Mouse (Mus musculus) left cerebral cortex, postnatal 36 days (tissue): ENCODE measurements around the gene Cyfip2. TPM values are rescaled to one million over a fixed set of nuclear protein-coding genes. Genes with fewer than 3 reads are reported as not detected.
A peak's percentile ranks its signal among the peaks of the same experiment; 100 is the strongest.

Experiments
- DNase-seq, 2 experiments: peaks; one replicate each; pipeline ENCODE4 v3.0.0; 2021 to 2022; ENCODE audit warnings: low spot score in 2 of 2, mixed read lengths in 1 of 2
- intact Hi-C: fragments of 180-260 bp; cut with DNase I; formaldehyde crosslinking; loops from one replicate; pipeline ENCODE4 v1.15.1; 2025
- total RNA-seq, 2 experiments: library from RNA; stranded (reverse); gene quantifications; 2 replicates each; pipeline ENCODE4 v1.2.3; 2021

The Cyfip2 gene
- total RNA-seq, 2 experiments from 2014 or later, result 562 to 605 TPM

DNA sequence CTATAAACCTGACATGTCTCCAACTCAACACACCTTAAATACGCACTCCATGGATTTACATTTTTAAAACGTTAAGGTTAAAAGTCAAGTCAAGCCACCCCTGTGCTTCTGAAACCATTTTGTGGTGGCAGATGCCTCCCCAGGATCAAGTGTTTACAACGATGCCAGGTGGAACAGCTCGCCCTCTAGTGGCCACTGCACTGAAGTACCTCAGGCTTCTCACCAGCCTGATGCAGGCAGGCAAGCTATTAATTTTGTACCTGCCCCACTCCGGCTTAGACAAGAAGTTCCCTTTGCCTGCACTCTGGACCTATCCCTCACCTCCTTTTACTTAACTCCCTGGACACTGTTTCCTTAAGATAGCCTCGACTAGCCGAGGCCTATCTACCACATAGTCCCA, 60.7 kb downstream of the Cyfip2 start:
- intact Hi-C loops, result no loop called here
- DNase-seq, result peak; percentile 55 to 74

DNA sequence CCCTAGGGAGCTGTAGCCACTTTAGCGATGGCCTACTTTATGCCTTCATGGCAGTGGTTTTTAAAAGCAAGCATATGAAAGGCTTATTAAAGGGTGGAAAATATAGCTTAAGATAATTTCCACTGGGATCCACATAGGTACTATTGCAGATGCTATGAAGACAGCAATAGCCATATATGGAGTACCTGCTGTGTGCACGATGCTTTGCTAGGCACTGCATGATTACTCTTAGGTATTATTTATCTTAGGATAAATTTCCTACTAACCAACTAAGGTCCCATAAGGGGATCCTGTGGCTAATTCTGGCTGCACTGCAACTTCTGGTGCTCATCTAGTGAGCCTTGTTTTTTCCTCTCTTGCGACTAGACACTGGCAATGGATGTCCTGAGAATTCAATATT, 64.3 kb downstream of the Cyfip2 start:
- DNase-seq, result no peak
- intact Hi-C loops, result no loop called here

DNA sequence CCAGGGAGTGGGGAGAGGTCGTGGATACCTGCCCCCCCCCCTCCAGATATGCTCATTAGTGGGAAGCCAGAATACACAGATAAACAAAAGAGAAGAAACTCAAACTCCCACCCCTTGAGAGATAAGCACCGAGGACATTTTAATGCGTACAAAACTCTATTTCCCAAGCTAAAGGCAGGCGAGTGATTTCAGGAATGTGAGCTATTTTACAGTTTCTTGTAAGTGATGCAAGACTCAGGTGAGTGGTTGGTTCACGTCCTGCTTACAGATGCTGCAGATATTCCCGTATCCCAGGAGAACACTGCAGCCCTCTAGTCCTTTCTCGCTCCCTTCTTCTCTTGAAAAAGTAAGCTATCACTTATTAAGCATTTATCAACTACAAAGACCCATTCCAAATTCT, 66.3 kb downstream of the Cyfip2 start:
- DNase-seq, result no peak
- intact Hi-C loops, result no loop called here

- DNase-seq, result peak; percentile 53 to 61
- intact Hi-C loops, result no loop called here
These were observed 66.7 kb downstream of the Cyfip2 start for GRCm38 (mm10) chr11:46245926-46246325.

DNA sequence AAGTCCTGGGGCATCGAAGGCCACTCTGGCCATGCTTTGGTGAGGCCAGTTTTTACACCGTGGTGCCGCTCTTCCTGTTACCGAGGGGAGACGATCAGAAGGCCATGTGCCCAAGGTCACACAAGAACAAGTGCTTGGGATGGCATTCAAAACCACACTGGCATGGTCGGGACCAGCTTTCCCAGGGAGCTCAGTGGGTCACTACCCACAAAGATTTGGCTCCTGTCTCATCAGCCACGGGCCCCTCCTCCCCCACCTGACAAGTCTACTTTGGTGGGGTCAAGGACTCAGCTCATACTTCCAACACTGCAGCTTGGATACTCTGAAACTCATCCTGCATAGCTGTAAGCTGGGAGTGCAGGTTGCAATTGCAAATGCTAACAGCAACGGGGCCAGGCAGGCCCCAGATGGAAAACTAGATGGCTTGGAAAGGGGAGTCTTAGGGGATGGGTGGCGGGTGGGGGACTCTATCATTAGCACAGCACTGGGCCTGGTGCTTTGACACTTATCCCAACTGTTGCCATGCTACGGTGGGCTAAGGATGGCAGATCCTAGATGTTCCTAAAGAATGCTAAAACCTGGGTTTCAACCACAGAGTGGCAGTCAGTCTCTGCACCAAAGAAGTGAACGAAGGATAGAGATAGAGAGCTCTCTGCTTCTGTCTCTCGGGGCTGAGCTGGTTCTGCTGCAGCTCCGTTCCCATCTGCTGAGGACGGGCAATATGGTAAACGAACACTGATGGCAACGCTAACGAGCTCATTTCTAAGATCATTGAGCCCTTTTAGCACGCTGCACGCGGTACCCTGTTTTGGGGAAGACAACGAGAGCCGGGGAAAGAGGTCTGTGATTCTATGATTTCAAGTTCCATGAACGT, 67.7 kb downstream of the Cyfip2 start:
- DNase-seq, result no peak
- intact Hi-C loops, result no loop called here

- DNase-seq, result no peak
- intact Hi-C loops, result no loop called here
These were observed 70.7 kb downstream of the Cyfip2 start for GRCm38 (mm10) chr11:46241985-46242384.

DNA sequence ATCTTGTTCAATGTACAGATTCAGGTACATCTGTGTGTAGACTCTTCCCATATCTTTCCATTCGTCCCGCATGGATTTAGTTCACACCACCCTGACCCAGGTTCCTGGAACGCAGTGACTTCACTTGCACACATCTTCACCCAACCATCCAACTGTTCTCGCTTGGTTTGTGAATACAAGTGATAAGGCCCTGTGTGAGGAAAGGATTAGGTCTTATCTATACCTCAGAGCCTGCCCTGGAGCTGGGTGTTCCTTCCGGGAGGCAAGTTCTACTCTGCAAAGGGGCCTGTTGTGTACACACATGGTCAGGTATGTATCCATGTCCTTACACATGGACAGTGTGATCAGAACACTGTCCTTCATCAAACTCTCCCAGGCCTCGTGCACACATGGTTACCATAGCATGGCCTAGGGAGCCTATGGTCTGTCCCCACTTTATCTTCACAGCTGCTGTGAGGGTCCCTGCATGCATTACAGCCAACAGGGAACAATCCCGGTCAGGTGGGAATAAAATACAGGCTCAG, 71.4 kb downstream of the Cyfip2 start:
- no peak for DNase-seq

GRCm38 (mm10) chr11:46236976-46237375, 75.7 kb downstream of the Cyfip2 start:
- DNase-seq, result peak; percentile 68 to 69
- intact Hi-C loops, result no loop called here

More for the DNA sequence above, 71.4 kb downstream of the Cyfip2 start:
- intact Hi-C loops, result no loop called here

DNA sequence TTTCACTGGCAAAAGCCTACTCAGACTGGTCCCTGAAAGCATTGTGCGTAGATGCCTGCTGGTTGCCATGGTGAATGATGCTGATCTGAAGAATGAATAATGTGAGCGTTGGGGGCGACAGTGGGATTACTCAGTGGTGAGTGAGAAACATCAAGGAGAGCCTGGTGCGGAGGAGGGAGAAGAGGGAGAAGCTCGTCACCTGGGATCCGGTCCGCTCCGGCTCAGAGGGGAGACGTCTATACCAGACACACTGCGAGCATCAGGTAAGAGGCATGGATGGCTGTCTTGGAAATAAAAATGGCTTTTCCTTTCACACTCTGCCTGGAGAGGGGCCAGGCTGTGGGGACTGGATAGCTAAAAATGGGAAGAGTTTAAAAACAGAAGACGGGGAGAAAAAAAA, 77.3 kb downstream of the Cyfip2 start, which contains the start of gene Fndc9:
Fndc9 (plus strand) TSS at position 198 of the 400 bp plus-strand sequence.
- intact Hi-C loops, result loop anchor here (1.0 kb wide), 1 partner anchor 16 kb away; no protein-coding TSS in a partner anchor
- DNase-seq, result peak; percentile 78 to 80

DNA sequence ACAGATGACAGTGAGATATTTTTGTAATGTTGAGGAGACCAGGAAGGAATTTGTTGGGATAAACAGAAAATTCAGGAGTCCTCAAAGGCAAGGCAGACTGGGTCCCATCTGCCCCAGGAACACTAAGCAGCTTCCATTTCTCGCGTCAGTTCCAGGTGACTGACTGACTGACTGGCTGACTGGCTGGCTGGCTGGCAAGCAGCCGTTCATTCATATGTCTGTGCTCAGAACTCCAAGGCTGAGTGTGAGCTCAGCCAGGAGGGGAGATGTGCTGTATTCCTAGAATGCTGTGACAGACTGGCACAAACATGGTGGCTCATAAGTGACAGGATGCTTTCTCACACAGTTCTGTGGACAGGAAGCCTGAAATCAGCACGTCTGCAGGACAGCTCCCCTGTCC, 78.7 kb downstream of the Cyfip2 start:
- DNase-seq, result no peak
- intact Hi-C loops, result no loop called here

DNA sequence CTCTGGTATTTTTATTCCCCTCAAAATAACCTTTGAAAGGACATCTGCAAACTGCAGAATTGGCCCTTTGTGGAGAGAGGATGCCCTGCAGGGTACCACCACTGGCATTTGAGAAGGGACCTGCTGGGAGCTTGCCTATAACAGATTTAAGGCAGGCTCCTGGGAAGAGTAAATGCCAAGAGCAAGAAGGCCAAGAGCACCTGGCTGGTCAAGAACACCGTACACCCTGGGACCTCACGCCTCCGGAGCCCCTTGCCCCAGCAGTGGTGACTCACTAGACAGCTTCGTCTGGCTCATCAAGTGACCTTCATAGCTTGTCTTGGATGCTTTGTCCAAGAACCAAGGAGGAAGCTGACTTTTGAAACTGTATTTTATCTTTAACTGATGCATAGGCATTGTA, 79.9 kb downstream of the Cyfip2 start:
- no peak for DNase-seq
- intact Hi-C loops, result no loop called here

DNA sequence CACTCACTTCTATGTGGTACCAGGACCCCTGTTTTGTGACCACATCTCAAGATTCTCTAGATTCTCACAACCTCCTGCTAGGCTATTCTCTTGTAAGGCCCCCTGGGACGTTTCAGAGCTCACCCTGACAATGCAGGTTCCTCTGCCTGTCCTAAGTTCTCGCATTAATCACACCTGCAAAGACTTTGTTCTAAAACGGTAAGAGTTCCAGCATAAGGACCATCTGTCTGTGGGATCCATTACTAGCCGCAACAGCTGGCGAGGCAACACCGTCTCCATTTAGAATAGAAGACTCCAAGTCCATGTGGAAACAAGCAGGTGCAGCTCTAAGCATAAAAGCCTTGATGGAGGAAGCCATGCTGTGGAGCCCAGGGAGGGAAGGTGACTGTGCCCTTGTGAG, 82.5 kb downstream of the Cyfip2 start:
- intact Hi-C loops, result no loop called here
- DNase-seq, result no peak

GRCm38 (mm10) chr11:46225345-46225744, 87.3 kb downstream of the Cyfip2 start:
- DNase-seq, result no peak
- intact Hi-C loops, result no loop called here

DNA sequence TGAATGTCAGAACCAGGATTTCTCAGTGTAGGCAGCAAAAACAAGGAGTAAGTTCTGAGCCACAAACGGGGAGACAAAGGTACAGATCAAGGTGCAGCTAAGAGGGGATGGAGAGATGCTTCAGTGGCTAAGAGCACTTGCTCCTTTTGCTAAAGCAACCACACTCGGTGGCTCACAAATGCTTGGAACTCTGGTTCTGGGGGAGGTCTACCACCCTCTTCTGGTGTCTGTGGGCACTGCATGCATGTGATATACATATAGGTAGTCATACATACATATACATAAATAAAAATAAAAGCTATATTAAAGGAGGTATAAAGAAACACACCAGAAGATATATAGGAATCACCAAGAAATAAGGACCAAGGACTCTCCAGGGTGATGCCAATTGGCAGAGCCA, 89.1 kb downstream of the Cyfip2 start:
- DNase-seq, result no peak
- intact Hi-C loops, result no loop called here

GRCm38 (mm10) chr11:46220211-46220610, 92.4 kb downstream of the Cyfip2 start:
- DNase-seq, result no peak
- intact Hi-C loops, result no loop called here

DNA sequence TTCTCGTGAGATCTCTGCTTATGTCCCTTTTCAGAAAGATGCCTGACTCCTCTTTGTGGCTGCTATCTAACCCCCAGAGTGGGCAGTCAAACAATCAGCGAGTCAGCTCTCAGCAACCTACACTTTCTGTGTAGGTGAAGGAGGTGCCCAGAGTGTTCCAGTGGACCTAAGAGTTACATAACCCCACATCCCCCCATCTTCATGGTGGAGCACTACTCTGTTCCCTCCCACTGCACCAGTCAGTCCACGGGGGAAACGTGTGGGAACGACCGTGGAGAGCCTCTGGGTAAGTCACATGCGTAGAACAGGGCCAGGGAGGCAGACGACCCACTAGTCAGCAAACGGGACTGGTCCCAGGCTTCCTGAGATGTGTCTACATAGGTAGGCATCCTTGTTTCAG, 93.3 kb downstream of the Cyfip2 start:
- DNase-seq, result no peak
- intact Hi-C loops, result loop anchor here (1.0 to 5.0 kb wide), 3 partner anchors 16 to 262 kb away; partner anchors contain the start of genes Fndc9 and Thg1l

DNA sequence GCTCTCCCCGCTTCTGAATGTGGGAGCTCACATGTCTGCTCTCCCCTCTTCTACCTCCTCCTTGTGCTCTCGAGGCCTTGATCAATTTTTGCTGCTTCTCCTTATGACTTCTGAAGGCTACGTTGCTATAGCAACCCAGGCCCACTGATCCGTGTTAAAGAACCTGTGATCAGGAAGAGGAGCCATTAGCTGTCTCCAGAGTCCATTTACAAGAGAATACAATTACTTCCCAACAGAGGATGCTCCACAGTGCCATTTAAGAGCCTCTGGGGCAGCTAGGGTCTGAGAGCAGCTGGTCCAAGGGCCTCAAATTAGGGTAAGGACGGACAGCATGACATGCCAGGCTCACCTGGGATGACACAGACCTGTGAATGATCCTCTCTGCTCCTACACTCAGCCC, 94.1 kb downstream of the Cyfip2 start:
- DNase-seq, result no peak

GRCm38 (mm10) chr11:46217686-46218085, 95.0 kb downstream of the Cyfip2 start:
- intact Hi-C loops, result loop anchor here (5.0 kb wide), 2 partner anchors 80 to 260 kb away; partner anchors contain the start of gene Thg1l

More for the DNA sequence above, 94.1 kb downstream of the Cyfip2 start:
- intact Hi-C loops, result loop anchor here (5.0 kb wide), 2 partner anchors 81 to 261 kb away; partner anchors contain the start of gene Thg1l

GRCm38 (mm10) chr11:46216669-46217068, 96.0 kb downstream of the Cyfip2 start:
- intact Hi-C loops, result loop anchor here (5.0 kb wide), 2 partner anchors 79 to 259 kb away; partner anchors contain the start of gene Thg1l
- DNase-seq, result no peak

More at GRCm38 (mm10) chr11:46217686-46218085, 95.0 kb downstream of the Cyfip2 start:
- no peak for DNase-seq

DNA sequence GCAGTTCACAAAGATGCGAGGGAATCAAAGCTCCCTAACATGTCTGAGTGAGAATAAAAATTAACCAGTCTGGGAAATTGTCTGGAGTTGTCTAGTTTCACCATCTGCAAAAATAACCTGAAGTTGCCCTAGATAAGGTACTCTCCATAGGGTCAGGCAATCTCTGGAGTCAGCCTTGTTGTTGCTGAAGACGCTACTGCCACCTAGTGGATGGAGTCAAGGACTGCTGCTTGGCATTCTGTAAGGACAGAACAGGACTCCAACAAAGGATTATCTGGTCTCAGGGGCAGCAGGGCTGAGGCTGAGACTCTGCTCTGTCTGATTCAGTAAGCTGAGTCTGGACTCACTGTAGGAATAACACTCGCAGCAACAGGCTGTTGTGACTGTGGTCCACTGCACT, 97.3 kb downstream of the Cyfip2 start:
- intact Hi-C loops, result loop anchor here (2.0 to 5.0 kb wide), 3 partner anchors 78 to 258 kb away; partner anchors contain the start of genes Gm12166 and Thg1l
- no peak for DNase-seq
